Mouse (Mus musculus) liver, embryonic 16.5 days (tissue): ENCODE results near the gene Creg1. TPM values are rescaled to one million over a fixed set of nuclear protein-coding genes. Genes with fewer than 3 reads are reported as not detected.

Experiments used
- ATAC-seq: fragments of 200-750 bp; cut with Nextera tagmentation; 2 replicates; pipeline ENCODE4 v1.8.0; 2017; ENCODE audit warnings: low read depth, mild to moderate bottlenecking, moderate number of reproducible peaks, moderate library complexity
- H3K27ac ChIP-seq: fragments of 300-500 bp; sonication (generic); 2 replicates; pipeline ENCODE4 v1.5.1; 2014; ENCODE audit warnings: mild to moderate bottlenecking, low read length
- H3K27me3 ChIP-seq: fragments of 300-500 bp; sonication (generic); 2 replicates; pipeline ENCODE4 v1.6.1; 2014; ENCODE audit warnings: low read depth, low read length, mixed read lengths; ENCODE audit not compliant: control insufficient read depth, insufficient read depth
- H3K36me3 ChIP-seq: fragments of 300-500 bp; sonication (generic); 2 replicates; pipeline ENCODE4 v1.6.1; 2014; ENCODE audit warnings: mild to moderate bottlenecking; ENCODE audit not compliant: control insufficient read depth, insufficient read depth
- H3K4me1 ChIP-seq: fragments of 300-500 bp; sonication (generic); 2 replicates; pipeline ENCODE4 v1.6.1; 2014; ENCODE audit warnings: low read depth, low read length, mixed read lengths; ENCODE audit not compliant: control insufficient read depth
- H3K4me2 ChIP-seq: fragments of 300-500 bp; sonication (generic); 2 replicates; pipeline ENCODE4 v1.6.1; 2014; ENCODE audit warnings: low read depth, low read length, mixed read lengths
- H3K4me3 ChIP-seq: fragments of 300-500 bp; sonication (generic); 2 replicates; pipeline ENCODE4 v1.5.1; 2014; ENCODE audit warnings: low read depth, mild to moderate bottlenecking, low read length
- H3K9ac ChIP-seq: fragments of 300-500 bp; sonication (generic); 2 replicates; pipeline ENCODE4 v1.6.1; 2014; ENCODE audit warnings: low read depth, low read length
- H3K9me3 ChIP-seq: fragments of 300-500 bp; sonication (generic); replicated peaks from 2 replicates; pipeline ENCODE4 v1.6.1; 2016; ENCODE audit warnings: low read length; ENCODE audit not compliant: control insufficient read depth
- WGBS: fragments of 180-500 bp; shearing (Covaris S2); extraction: QIAGEN DNeasy Blood & Tissue Kit; methylation state at CpG from one replicate; pipeline ENCODE4 v1.1.7; 2014; ENCODE audit not compliant: insufficient replicate concordance; 5-methylcytosine and 5-hydroxymethylcytosine counted together
- polyA plus RNA-seq: library from polyadenylated mRNA; unstranded; fragments of >200 nt; fragmentation: Nextera tagmentation; extraction: Ambion mirVana; gene quantifications from 2 replicates; pipeline ENCODE4 v1.2.1, GENCODE M21; 2015

Creg1 gene
- polyA plus RNA-seq, 1 experiment from 2014 or later, result 317 TPM

- Histone ChIP-seq H3K36me3 (no peaks in the 10 kb centered on the region), H3K4me2 (no peak overlapping the region), H3K27me3 (no peaks in the 10 kb centered on the region), H3K4me1 (no peaks in the 10 kb centered on the region), H3K4me3 (no peak overlapping the region), H3K9ac (no peak overlapping the region), H3K27ac (no peak overlapping the region), H3K9me3 (no peaks in the 10 kb centered on the region)
- 80% methylated on average over 6 of the region's 6 CpGs for whole genome bisulfite sequencing
- no peak for ATAC-seq
Measured at GRCm38 (mm10) chr1:165789963-165790362, 26.4 kb downstream of the Creg1 start.

DNA sequence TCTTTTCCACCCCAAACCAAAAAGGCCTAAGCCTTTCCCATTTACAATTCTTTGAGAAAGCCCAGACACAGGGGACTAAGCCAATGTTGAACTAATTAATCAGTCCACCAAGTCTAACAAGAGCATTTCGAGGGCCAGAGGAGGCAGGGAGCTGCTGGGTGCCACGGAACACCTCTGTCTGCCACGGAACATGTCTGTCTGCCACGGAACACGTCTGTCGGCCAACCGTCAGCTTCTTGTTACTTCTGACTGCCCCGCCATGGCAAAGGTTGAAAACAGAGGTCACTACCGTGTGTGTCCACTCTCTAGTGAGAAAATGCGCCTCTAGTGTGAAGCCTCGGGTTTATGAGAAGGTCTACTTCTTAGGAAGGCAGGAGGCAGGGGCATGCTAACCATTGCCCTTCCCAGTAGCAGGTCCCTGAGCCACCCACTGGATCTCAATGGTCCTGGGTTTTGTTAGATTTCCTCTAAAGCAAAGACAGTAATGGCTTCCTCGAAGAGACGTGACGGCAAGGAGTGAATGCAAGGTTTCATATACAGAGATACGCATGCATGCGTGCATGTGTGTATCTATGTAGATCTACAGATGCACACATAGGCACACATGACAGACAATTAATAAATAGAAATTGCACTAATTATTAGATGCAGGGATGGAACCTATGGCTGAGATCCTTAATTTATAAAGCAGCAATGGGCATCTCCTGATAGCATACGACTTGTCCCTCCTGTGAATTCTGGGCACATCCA lies 27.1 kb downstream of the Creg1 start:
- no peak overlapping the region for H3K4me2 ChIP-seq
- no peaks in the 10 kb centered on the region for H3K4me1 ChIP-seq
- H3K27ac ChIP-seq, result no peak overlapping the region
- no peak overlapping the region for H3K4me3 ChIP-seq
- ATAC-seq, result no peak
- WGBS, result 77% methylated on average over 17 of the region's 17 CpGs
- no peaks in the 10 kb centered on the region for H3K9me3 ChIP-seq
- no peak overlapping the region for H3K9ac ChIP-seq
- H3K27me3 ChIP-seq, result no peaks in the 10 kb centered on the region
- no peaks in the 10 kb centered on the region for H3K36me3 ChIP-seq

- WGBS, result 73% methylated on average over 9 of the region's 9 CpGs
- Histone ChIP-seq H3K9me3 (no peaks in the 10 kb centered on the region), H3K4me3 (no peak overlapping the region), H3K36me3 (no peaks in the 10 kb centered on the region), H3K9ac (no peak overlapping the region), H3K27ac (no peak overlapping the region), H3K4me2 (no peak overlapping the region), H3K4me1 (no peaks in the 10 kb centered on the region), H3K27me3 (no peaks in the 10 kb centered on the region)
- no peak for ATAC-seq
Measured at GRCm38 (mm10) chr1:165791411-165791810, 27.9 kb downstream of the Creg1 start.

DNA sequence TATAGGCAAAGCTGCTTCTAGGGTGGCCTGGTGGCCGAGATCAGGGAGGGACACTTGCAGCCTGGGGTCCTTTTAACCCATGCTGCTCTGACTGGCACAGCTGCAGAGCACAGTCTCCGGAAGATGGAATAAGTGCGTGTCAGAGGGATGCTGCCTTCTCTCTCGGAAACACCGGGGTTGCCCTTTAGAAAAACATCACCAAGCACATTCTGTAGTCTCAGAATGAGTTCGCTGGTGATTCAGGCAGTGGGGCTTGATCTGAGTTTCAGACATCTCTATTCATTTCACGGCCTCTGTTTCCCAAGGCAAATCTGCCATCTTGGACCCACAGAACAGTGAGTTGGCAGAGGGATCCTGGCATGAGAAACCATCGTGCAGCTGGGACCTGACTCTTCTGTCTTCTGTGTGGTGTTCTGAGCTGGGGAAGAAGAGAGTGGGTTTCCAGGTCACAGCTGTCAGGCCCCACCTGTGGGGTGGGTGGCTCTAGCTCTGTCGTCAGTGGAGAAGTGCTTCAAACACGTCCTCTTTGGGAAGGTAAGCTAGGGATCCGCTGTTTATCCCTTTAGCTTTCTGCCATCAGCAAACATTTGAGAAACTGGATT lies 38.3 kb downstream of the Creg1 start:
- ATAC-seq, result no peak
- Histone ChIP-seq H3K4me3 (no peak overlapping the region), H3K27ac (no peak overlapping the region), H3K9me3 (no peaks in the 10 kb centered on the region), H3K9ac (no peak overlapping the region), H3K4me1 (no peaks in the 10 kb centered on the region), H3K4me2 (no peak overlapping the region), H3K27me3 (no peaks in the 10 kb centered on the region), H3K36me3 (no peaks in the 10 kb centered on the region)
- WGBS, result 76% methylated on average over 11 of the region's 11 CpGs

- no peaks in the 10 kb centered on the region for H3K9me3 ChIP-seq
- no peak overlapping the region for H3K9ac ChIP-seq
- H3K4me1 ChIP-seq, result no peaks in the 10 kb centered on the region
- no peak for ATAC-seq
- no peak overlapping the region for H3K4me3 ChIP-seq
- H3K36me3 ChIP-seq, result no peaks in the 10 kb centered on the region
- WGBS, result 84% methylated on average over 5 of the region's 5 CpGs
- no peak overlapping the region for H3K27ac ChIP-seq
- no peaks in the 10 kb centered on the region for H3K27me3 ChIP-seq
- no peak overlapping the region for H3K4me2 ChIP-seq
Measured at GRCm38 (mm10) chr1:165803107-165803506, 39.6 kb downstream of the Creg1 start.

DNA sequence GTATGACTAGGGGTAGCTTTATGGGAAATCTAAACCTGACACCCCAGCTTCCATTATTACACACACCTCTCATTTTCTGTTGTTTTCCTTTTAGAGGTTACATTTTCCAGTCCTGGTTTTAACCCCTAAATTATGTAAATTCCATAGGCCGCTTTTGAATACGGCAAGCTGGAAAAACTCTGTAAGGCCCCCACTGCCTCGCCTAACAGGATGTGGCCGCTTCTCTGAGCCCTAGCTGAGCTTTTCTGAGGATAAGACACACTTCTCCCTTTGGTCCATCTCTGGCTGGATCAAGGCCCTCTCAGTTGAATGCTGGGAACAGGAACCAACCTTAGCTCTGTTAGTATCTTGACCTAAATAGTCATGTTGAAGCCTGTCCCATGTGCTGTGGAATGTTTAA lies 40.6 kb downstream of the Creg1 start:
- no peaks in the 10 kb centered on the region for H3K36me3 ChIP-seq
- no peak overlapping the region for H3K4me3 ChIP-seq
- no peaks in the 10 kb centered on the region for H3K4me1 ChIP-seq
- no peak overlapping the region for H3K4me2 ChIP-seq
- H3K9me3 ChIP-seq, result no peaks in the 10 kb centered on the region
- no peak for ATAC-seq
- no peak overlapping the region for H3K27ac ChIP-seq
- H3K9ac ChIP-seq, result no peak overlapping the region
- H3K27me3 ChIP-seq, result no peaks in the 10 kb centered on the region
- WGBS, result 76% methylated on average over 4 of the region's 4 CpGs

- Histone ChIP-seq H3K36me3 (no peaks in the 10 kb centered on the region), H3K4me1 (no peaks in the 10 kb centered on the region; the same call in 1 of the 2 replicates), H3K4me2 (no peak overlapping the region), H3K27me3 (peaks cover 4% of the 10 kb centered on the region; the same call in 1 of the 2 replicates), H3K9ac (no peak overlapping the region), H3K4me3 (no peak overlapping the region), H3K9me3 (no peaks in the 10 kb centered on the region), H3K27ac (no peak overlapping the region)
- WGBS, result 42% methylated on average over 2 of the region's 2 CpGs
- ATAC-seq, result no peak
Measured at GRCm38 (mm10) chr1:165810633-165811032, 47.1 kb downstream of the Creg1 start.

- no peaks in the 10 kb centered on the region for H3K36me3 ChIP-seq
- no peaks in the 10 kb centered on the region; the same call in 1 of the 2 replicates for H3K4me1 ChIP-seq
- H3K4me3 ChIP-seq, result no peak overlapping the region
- 22% methylated on average over 5 of the region's 5 CpGs for WGBS
- H3K9me3 ChIP-seq, result no peaks in the 10 kb centered on the region
- H3K27ac ChIP-seq, result no peak overlapping the region
- H3K4me2 ChIP-seq, result no peak overlapping the region
- no peak for ATAC-seq
- H3K27me3 ChIP-seq, result peaks cover 4% of the 10 kb centered on the region; the same call in 1 of the 2 replicates
- no peak overlapping the region for H3K9ac ChIP-seq
Measured at GRCm38 (mm10) chr1:165811170-165811569, 47.6 kb downstream of the Creg1 start.

DNA sequence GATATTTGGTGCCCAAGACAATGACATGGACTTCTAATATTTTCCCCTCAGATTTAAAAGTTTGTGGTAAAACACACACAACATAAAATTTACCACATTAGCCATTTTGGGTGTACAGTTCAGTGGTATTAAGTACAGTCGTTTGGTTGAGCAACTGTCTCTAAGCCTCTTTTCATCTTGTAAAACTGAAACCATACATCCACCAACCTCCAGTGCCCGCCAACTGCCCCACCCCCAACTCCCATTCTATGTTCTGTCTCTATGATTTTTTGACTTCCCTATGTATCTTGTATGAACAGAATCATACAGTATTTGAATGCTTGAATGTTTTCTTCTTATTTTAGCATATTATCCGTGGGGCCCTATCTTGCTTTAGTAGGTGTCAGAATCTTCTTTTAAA lies 49.2 kb downstream of the Creg1 start:
- no peaks in the 10 kb centered on the region for H3K9me3 ChIP-seq
- peaks cover 12% of the 10 kb centered on the region for H3K4me1 ChIP-seq
- H3K4me3 ChIP-seq, result no peak overlapping the region
- no peak overlapping the region for H3K9ac ChIP-seq
- H3K27me3 ChIP-seq, result peaks cover 4% of the 10 kb centered on the region; the same call in 1 of the 2 replicates
- 52% methylated on average over 3 of the region's 3 CpGs for WGBS
- H3K4me2 ChIP-seq, result no peak overlapping the region
- no peak overlapping the region for H3K27ac ChIP-seq
- no peak for ATAC-seq
- no peaks in the 10 kb centered on the region for H3K36me3 ChIP-seq
